Mouse (Mus musculus) forebrain, embryonic 11.5 days (tissue): ENCODE results near the gene Gpx4. TPM values are rescaled to one million over a fixed set of nuclear protein-coding genes. Genes with fewer than 3 reads are reported as not detected.

Experiments used
- ATAC-seq: fragments of 200-750 bp; cut with Nextera tagmentation; replicated peaks from 2 replicates; pipeline ENCODE4 v1.8.0; 2017; ENCODE audit warnings: moderate TSS enrichment; ENCODE audit not compliant: low FRiP score
- DNase-seq: peaks from one replicate; pipeline ENCODE4 v3.0.0-alpha.2; 2017; ENCODE audit warnings: low spot score
- H3K27ac ChIP-seq: fragments of 300-500 bp; sonication (generic); 2 replicates; pipeline ENCODE4 v1.5.1; 2014; ENCODE audit warnings: low read depth, low read length
- H3K27me3 ChIP-seq: fragments of 300-500 bp; sonication (generic); 2 replicates; pipeline ENCODE4 v1.6.1; 2014; ENCODE audit warnings: mild to moderate bottlenecking, low read length, mixed read lengths; ENCODE audit not compliant: control insufficient read depth, insufficient read depth
- H3K36me3 ChIP-seq: fragments of 300-500 bp; sonication (generic); 2 replicates; pipeline ENCODE4 v1.6.1; 2014; ENCODE audit warnings: mild to moderate bottlenecking, low read length, moderate library complexity, mixed read lengths; ENCODE audit not compliant: control insufficient read depth, insufficient read depth
- H3K4me1 ChIP-seq: fragments of 300-500 bp; sonication (generic); replicated peaks from 2 replicates; pipeline ENCODE4 v1.6.1; 2014; ENCODE audit warnings: low read length, mixed read lengths; ENCODE audit not compliant: control insufficient read depth, insufficient read depth
- H3K4me2 ChIP-seq: fragments of 300-500 bp; sonication (generic); 2 replicates; pipeline ENCODE4 v1.6.1; 2014; ENCODE audit warnings: low read depth, mild to moderate bottlenecking, low read length, moderate library complexity, mixed read lengths; ENCODE audit not compliant: severe bottlenecking
- H3K4me3 ChIP-seq: fragments of 300-500 bp; sonication (generic); 2 replicates; pipeline ENCODE4 v1.5.1; 2014; ENCODE audit warnings: low read depth, low read length
- H3K9ac ChIP-seq: fragments of 300-500 bp; sonication (generic); 2 replicates; pipeline ENCODE4 v1.6.1; 2014; ENCODE audit warnings: low read length
- H3K9me3 ChIP-seq: fragments of 300-500 bp; sonication (generic); 2 replicates; pipeline ENCODE4 v1.6.1; 2016; ENCODE audit warnings: low read length, mixed read lengths; ENCODE audit not compliant: control insufficient read depth
- WGBS: fragments of 180-500 bp; shearing (Covaris S2); extraction: QIAGEN DNeasy Blood & Tissue Kit; methylation state at CpG from one replicate; pipeline ENCODE4 v1.1.7; 2014; 5-methylcytosine and 5-hydroxymethylcytosine counted together
- polyA plus RNA-seq: library from polyadenylated mRNA; unstranded; fragments of >200 nt; fragmentation: Nextera tagmentation; extraction: Ambion mirVana; gene quantifications from 2 replicates; pipeline ENCODE4 v1.2.1, GENCODE M21; 2014

The Gpx4 gene
- 506 and 516 TPM in 2 replicates for polyA plus RNA-seq

DNA sequence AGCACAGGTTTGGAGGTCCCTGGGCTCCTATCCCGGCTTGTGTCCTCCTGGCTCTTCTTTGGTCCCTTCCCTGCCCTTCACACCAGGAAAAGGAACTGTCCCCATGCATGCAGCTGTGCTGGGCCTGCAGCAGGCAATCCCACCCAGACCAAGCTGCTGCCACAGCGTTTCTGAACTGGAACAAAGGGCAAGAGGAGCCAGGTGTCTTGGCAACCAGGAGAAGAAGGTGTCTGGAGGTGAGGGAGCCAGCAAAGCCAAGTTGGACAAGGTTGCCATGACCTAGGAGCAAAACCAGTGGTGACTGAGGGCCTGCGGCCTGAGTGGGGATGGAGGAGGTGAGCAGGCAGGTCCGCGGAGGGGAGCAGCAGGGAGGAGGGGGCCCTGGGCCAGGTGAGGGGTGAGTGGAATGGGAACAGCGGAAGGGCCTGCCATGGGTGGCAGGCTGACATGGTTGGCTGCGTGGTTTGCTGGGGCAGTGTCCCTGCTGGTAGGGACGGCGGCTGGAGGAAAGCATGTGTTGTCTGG is at the start of gene Gpx4:
Gene Gpx4, plus strand, starts transcription at position 126 of the 525 bp plus-strand sequence.
- Histone ChIP-seq H3K9me3 (no peaks in the 10 kb centered on the region), H3K36me3 (no peaks in the 10 kb centered on the region), H3K27me3 (no peaks in the 10 kb centered on the region), H3K4me3 (no peak within 1 kb of the TSS), H3K4me2 (no peak within 1 kb of the TSS), H3K27ac (peak within 1 kb of the TSS; percentile 5; the same call in 1 of the 2 replicates), H3K4me1 (peaks cover 13% of the 10 kb centered on the region), H3K9ac (0 out of 2 replicates have a peak within 1 kb of the TSS, but pooled peaks have one; percentile 20)
- ATAC-seq: no peak
- 46% methylated on average over 9 of the region's 9 CpGs for WGBS
- DNase-seq: no peak

DNA sequence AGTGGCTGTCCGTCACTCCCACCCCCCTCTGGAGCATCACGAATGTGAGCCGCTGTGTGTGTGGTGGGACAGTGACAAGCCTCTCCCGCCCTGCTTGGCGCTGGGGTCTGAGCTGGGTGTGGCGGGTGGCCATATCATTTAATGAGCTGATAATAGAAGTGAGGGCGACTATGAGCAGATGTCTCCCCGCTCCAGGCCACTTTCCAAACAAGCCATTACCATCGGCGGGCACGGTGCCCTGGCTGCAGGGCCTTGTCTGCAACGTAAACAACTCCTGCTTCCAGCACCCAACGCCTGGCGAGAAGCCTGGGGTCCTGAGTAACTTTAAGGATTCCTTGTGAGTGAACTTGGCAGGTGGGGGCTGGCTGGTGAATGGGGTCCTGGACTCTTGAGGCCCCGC is 49.1 kb upstream of the Gpx4 start:
- H3K27ac ChIP-seq: no peak overlapping the region
- H3K27me3 ChIP-seq: peaks cover 10% of the 10 kb centered on the region
- H3K9ac ChIP-seq: peak overlapping the region; percentile 49
- 5% methylated on average over 15 of the region's 15 CpGs for WGBS
- no peak for DNase-seq
- peaks cover 7% of the 10 kb centered on the region; the same call in 1 of the 2 replicates for H3K4me1 ChIP-seq
- H3K4me2 ChIP-seq: peak overlapping the region; percentile 67
- peak; percentile 34; the same call in 1 of the 2 replicates for ATAC-seq
- peak overlapping the region; percentile 42 for H3K4me3 ChIP-seq
- no peaks in the 10 kb centered on the region for H3K36me3 ChIP-seq
- no peaks in the 10 kb centered on the region for H3K9me3 ChIP-seq

DNA sequence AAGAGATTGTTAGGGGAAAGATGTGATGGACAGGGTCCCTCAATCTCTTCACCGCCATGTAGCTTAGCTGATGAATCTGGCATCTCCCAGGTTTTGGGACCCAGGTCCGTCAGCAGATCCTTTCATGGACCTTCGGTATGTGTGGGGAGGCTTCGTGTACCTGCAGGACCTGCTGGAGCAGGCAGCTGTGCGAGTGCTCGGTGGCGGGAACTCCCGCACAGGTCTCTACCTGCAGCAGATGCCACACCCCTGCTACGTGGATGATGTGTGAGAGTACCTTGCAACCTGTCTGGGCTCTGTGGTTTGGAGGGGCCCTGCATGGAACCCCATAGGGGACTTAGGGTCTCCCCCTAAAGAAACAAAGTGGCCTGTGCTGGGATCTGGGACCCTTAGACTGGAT is 45.0 kb upstream of the Gpx4 start:
- H3K4me2 ChIP-seq: no peak overlapping the region
- no peak overlapping the region for H3K9ac ChIP-seq
- H3K4me3 ChIP-seq: no peak overlapping the region
- H3K4me1 ChIP-seq: peaks cover 7% of the 10 kb centered on the region; the same call in 1 of the 2 replicates
- ATAC-seq (no peak), DNase-seq (no peak)
- no peaks in the 10 kb centered on the region for H3K9me3 ChIP-seq
- H3K27ac ChIP-seq: no peak overlapping the region
- WGBS: 82% methylated on average over 9 of the region's 9 CpGs
- peaks cover 14% of the 10 kb centered on the region for H3K27me3 ChIP-seq
- H3K36me3 ChIP-seq: no peaks in the 10 kb centered on the region

DNA sequence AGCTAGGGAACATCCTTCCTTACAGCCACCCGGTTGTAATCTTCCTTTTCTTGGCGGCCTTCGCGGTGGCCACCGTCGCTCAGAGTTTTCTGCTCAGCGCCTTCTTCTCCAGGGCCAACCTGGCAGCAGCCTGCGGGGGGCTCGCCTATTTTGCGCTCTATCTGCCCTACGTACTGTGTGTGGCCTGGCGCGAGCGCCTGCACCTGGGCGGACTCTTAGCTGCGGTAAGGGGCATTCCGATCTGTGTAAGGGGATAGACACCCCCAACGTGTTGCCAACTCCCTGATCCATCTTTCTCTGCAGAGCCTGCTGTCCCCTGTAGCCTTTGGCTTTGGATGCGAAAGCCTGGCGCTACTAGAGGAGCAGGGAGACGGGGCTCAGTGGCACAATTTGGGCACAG is 44.1 kb upstream of the Gpx4 start:
- Histone ChIP-seq H3K4me2 (no peak overlapping the region), H3K36me3 (no peaks in the 10 kb centered on the region), H3K27me3 (peaks cover 12% of the 10 kb centered on the region), H3K4me1 (peaks cover 1% of the 10 kb centered on the region; the same call in 1 of the 2 replicates), H3K9me3 (no peaks in the 10 kb centered on the region), H3K9ac (no peak overlapping the region), H3K4me3 (no peak overlapping the region), H3K27ac (no peak overlapping the region)
- DNase-seq: no peak
- WGBS: 18% methylated on average over 21 of the region's 21 CpGs
- ATAC-seq: no peak

DNA sequence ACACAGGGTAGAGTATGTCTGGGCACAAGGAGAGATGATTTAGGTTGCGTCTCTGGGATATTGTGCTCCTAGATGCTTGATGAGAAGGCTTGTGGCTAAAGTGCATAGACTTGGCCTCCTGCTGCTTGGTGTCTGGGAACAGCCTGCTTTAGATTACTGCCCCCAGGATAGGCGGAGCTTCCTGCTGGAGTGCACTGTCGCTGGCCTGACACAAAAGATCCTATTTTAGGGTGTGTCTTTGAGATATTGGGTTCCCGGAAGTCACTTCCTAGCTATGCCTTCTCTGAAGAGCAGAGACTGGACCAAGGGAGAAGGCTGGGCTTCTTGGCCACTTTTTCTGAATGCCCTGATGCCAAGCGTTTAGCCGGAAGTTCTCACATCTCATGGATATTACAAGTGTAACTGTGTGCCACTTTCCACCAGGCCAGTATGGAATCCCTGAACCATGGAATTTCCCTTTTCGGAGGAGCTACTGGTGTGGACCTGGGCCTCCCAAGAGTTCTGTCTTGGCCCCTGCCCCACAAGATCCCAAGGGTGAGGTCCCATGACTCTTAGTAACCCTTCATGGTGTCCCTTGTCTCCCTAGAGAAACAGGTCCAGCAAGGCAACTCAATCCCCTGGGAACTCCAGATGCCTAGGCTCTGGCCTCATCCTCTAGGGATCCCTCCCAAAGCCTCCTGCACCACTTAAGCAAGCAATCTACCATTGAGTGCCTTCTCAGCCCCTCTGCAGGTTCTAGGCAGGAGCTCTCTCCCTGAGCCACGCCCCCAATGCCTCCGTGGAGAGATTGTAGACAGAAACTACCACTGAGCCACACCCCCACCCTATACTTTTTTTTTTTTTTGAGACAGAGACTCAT is 43.4 kb upstream of the Gpx4 start:
- Histone ChIP-seq H3K4me2 (no peak overlapping the region), H3K27me3 (peaks cover 12% of the 10 kb centered on the region), H3K4me3 (no peak overlapping the region), H3K27ac (no peak overlapping the region), H3K36me3 (no peaks in the 10 kb centered on the region), H3K9me3 (no peaks in the 10 kb centered on the region), H3K9ac (no peak overlapping the region), H3K4me1 (no peaks in the 10 kb centered on the region)
- 59% methylated on average over 9 of the region's 9 CpGs for WGBS
- DNase-seq (no peak), ATAC-seq (no peak)

DNA sequence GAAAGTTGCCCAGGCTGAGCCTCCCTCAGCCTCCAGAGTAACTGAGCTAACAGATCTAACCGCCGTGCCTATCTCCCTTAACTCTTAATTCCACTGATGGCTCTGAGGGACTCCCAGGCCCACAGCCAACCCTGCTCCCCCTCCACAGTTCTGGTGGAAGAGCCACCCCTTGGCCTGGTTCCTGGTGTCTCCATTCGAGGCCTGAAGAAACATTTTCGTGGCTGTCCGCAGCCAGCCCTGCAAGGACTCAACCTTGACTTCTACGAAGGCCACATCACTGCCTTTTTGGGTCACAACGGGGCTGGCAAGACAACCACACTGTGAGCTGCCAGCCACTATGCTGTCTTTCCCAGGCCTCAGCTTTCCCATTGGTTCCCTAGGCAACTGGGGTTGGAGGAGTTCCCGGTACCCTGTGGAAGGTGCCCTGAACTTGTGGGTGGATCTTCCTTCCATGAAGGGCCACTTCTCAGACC is 42.7 kb upstream of the Gpx4 start:
- WGBS: 92% methylated on average over 8 of the region's 8 CpGs
- H3K9ac ChIP-seq: no peak overlapping the region
- ATAC-seq: no peak
- H3K27ac ChIP-seq: no peak overlapping the region
- H3K4me3 ChIP-seq: no peak overlapping the region
- H3K27me3 ChIP-seq: peaks cover 12% of the 10 kb centered on the region; the same call in 1 of the 2 replicates
- H3K9me3 ChIP-seq: no peaks in the 10 kb centered on the region
- DNase-seq: no peak
- no peaks in the 10 kb centered on the region for H3K4me1 ChIP-seq
- no peak overlapping the region for H3K4me2 ChIP-seq
- H3K36me3 ChIP-seq: no peaks in the 10 kb centered on the region

DNA sequence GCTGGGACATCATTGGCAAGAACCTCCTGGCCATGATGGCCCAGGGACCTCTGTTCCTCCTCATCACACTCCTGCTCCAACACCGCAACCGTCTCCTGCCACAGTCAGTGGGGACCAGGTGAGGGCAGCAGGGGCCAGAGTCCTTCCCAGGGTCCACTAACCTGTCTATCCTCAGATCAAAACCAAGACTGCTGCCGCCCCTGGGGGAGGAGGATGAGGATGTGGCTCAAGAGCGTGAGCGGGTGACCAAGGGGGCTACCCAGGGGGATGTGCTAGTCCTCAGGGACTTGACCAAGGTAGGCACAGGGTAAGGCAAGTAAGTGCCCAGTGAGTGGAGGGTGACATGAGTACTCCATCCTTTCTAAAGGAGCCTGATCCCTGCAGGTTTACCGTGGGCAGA is 35.2 kb upstream of the Gpx4 start:
- Histone ChIP-seq H3K27ac (no peak overlapping the region), H3K27me3 (peaks cover 31% of the 10 kb centered on the region), H3K4me1 (no peaks in the 10 kb centered on the region), H3K9me3 (peaks cover 8% of the 10 kb centered on the region; the same call in 1 of the 2 replicates), H3K36me3 (no peaks in the 10 kb centered on the region), H3K9ac (no peak overlapping the region), H3K4me2 (no peak overlapping the region), H3K4me3 (no peak overlapping the region)
- WGBS: 85% methylated on average over 6 of the region's 6 CpGs
- ATAC-seq (no peak), DNase-seq (no peak)

DNA sequence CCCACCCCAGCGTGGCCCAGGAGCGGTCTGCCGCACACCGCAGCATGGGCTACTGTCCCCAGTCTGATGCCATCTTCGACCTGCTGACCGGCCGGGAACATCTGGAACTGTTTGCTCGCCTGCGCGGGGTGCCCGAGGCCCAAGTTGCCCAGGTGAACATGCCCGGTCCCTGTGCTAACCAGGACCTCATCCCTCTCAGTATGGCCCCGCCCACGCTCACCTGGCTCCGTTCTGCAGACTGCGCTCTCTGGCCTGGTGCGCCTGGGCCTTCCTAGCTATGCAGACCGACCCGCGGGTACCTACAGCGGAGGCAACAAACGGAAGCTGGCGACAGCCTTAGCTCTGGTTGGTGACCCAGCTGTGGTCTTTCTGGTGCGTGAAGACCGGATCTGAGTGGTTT is 33.4 kb upstream of the Gpx4 start:
- H3K4me2 ChIP-seq: no peak overlapping the region
- no peaks in the 10 kb centered on the region for H3K4me1 ChIP-seq
- no peak for ATAC-seq
- no peaks in the 10 kb centered on the region for H3K36me3 ChIP-seq
- no peak overlapping the region for H3K4me3 ChIP-seq
- peaks cover 31% of the 10 kb centered on the region for H3K27me3 ChIP-seq
- no peak for DNase-seq
- peaks cover 8% of the 10 kb centered on the region; the same call in 1 of the 2 replicates for H3K9me3 ChIP-seq
- no peak overlapping the region for H3K27ac ChIP-seq
- 25% methylated on average over 25 of the region's 25 CpGs for WGBS
- no peak overlapping the region for H3K9ac ChIP-seq
